14 mouse cellular contexts compared by ENCODE assay signal in the genomic region with DNA sequence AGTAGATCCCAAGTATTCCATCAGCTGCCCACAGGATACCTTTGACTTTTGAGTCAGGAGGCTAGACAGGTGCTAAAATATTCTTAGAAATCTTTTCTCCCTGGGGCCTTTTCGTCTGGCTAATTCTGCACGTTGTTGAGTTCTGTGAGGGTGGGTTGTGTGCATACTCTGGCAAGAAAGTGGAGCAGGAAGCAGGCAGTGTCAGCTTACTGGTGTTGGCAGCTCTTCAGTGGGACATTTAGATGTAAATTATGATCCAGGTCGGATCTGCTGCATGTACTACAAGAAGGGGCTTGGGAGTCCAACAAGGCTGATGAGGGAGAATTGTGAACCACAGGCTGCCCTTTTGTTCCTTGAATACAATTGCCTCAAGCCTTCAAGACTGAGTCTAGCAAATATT.
"Had no signal": no experiment of that assay in that cellular context is flagged by ENCODE, and none has a peak within 500 bp of the region (broad histone marks: within the 10 kb centered on the region; RNA-seq: fewer than 3 reads in every experiment).

No protein-coding gene starts in this region.

- H3K9me3 ChIP-seq: liver, embryonic 15.5 days; neural tube, embryonic 12.5 days had no signal

- H3K9ac ChIP-seq: liver, embryonic 15.5 days; neural tube, embryonic 12.5 days had no signal

- H3K4me3 ChIP-seq: layer of hippocampus, adult 2 months; liver, embryonic 15.5 days; neural tube, embryonic 12.5 days had no signal

- H3K4me1 ChIP-seq: liver, embryonic 15.5 days; neural tube, embryonic 12.5 days had no signal

- ATAC-seq: intestine, postnatal 0 days; lung, postnatal 0 days had no signal

- H3K27ac ChIP-seq: layer of hippocampus, adult 2 months; liver, embryonic 15.5 days; neural tube, embryonic 12.5 days had no signal

- H3K36me3 ChIP-seq: liver, embryonic 15.5 days; neural tube, embryonic 12.5 days had no signal

- DNase-seq: kidney, postnatal 36 days; lung, adult 2 months; lung, postnatal 36 days; midbrain, embryonic 14.5 days; right cerebral cortex, postnatal 4 days; spleen, adult 18-20 months; thymus, adult 18-20 months; thymus, postnatal 14 days had no signal

- H3K27me3 ChIP-seq: liver, embryonic 15.5 days; neural tube, embryonic 12.5 days had no signal

- H3K4me2 ChIP-seq: liver, embryonic 11.5 days; liver, embryonic 15.5 days; neural tube, embryonic 12.5 days had no signal
